Mouse (Mus musculus) brain, embryonic 14.5 days (tissue): ENCODE measurements around the gene Tmem184b.

ENCODE experiments used
- CTCF ChIP-seq: fragments of 200-500 bp; IDR thresholded peaks from 2 replicates; pipeline ENCODE4 v1.5.1; 2012; ENCODE audit warnings: inconsistent platforms, mild to moderate bottlenecking, moderate library complexity, borderline replicate concordance; ENCODE audit not compliant: insufficient read depth, insufficient read length; ENCODE audit errors: extremely low read depth
- POLR2A ChIP-seq: fragments of 200-500 bp; IDR thresholded peaks from 2 replicates; pipeline ENCODE4 v1.6.1; 2012; ENCODE audit warnings: mild to moderate bottlenecking, inconsistent platforms, borderline replicate concordance; ENCODE audit not compliant: poor library complexity, insufficient read depth, insufficient read length, severe bottlenecking; ENCODE audit errors: extremely low read depth

DNA sequence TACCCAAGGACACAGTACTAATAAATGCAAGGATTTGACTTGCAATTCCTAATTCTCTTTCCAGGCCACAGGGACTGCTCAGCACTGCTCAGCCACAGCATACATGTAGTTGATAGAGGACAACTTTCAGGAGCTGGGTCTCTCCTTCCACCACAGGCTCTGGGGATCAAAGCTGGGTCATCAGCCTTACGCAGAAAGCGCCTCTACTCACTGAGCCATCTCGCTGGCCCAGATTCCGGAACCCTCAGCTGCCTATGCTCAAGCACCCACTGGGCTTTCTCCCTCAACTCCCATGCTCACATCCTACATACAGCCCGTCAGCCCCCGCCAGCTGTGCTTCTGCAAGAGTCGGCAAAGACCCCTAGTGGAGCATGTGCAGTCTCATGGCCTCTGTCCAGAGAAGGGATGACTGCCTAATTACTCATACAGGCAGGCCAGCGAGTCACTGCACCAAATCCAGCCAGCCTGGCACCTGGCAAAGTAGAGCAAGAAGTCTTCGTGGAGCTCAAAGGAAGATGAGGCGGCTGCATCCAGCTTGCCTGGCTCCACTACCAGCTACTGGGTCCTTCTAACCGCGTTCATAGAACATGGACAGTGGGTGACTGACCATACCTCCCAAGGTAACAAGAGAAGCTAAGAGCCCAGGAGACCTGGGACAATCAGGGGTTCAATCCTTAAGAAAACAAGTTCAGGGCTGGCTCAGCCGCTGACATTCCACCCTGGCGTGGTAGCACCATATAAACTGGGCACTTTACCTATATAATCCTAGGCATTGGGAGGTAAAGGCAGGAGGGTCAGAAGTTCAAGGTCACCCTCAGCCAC lies 3.9 kb downstream of the Tmem184b start:
- TF ChIP-seq CTCF (no peak), POLR2A (no peak)
